Mouse (Mus musculus) mouse trophoblast stem cell (cell line): ENCODE results near the gene Olfr912.

Experiments
- in situ Hi-C, 2 experiments: fragments of 300-500 bp; cut with MseI, MboI; formaldehyde crosslinking; loops; 2 replicates in 1 of 2; 3 replicates in 1 of 2; pipeline ENCODE4 v1.15.1; 2025

Gene Olfr912

GRCm38 (mm10) chr9:38579878-38580277, at the start of gene Olfr912:
Gene Olfr912 (plus strand): TSS chr9:38580178.
- in situ Hi-C loops, result no loop called here

- in situ Hi-C loops, result no loop called here
Measured at GRCm38 (mm10) chr9:38537549-38537948, 42.4 kb upstream of the Olfr912 start, which contains the start of gene Olfr910. Gene Olfr910 (plus strand): TSS chr9:38537849.

GRCm38 (mm10) chr9:38591056-38591455, 11.1 kb downstream of the Olfr912 start:
- in situ Hi-C loops, result no loop called here

GRCm38 (mm10) chr9:38592459-38592858, 12.5 kb downstream of the Olfr912 start, which contains the start of gene Olfr913:
Gene Olfr913 (plus strand): TSS chr9:38592759.
- in situ Hi-C loops, result no loop called here

- in situ Hi-C loops, result no loop called here
Measured at GRCm38 (mm10) chr9:38604802-38605201, 24.8 kb downstream of the Olfr912 start, which contains the start of gene Olfr914. Gene Olfr914 (plus strand): TSS chr9:38605102.

- in situ Hi-C loops, result no loop called here
Measured at GRCm38 (mm10) chr9:38632406-38632805, 52.4 kb downstream of the Olfr912 start.
